ENCODE assay signal across 25 mouse cellular contexts in the genomic region with DNA sequence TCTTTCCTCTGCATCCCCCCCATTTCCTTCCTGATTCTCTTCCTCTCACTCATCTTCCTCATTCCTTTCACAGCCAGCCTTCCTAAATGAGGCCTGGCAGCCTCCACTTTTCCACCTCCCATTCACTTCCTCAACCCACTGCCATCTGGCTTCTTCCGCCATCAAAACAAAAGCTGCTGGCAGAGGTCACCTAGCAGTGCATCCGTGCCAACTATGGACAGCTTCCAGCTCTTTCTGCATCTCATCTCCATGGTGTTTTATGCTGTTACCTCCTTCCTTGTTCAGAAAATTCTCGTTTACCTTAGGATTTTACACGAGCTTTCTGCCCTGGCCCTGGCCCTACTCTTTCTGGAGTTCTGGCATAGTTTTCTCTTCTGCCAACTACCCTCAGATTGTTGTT.
DNase-seq lines count a peak whose midpoint lies in the region; ATAC-seq lines count a peak whose summit lies in the region.
"Had no signal": no experiment of that assay in that cellular context is flagged by ENCODE, and none has a peak within 500 bp of the region (broad histone marks: within the 10 kb centered on the region; RNA-seq: fewer than 3 reads in every experiment).

No protein-coding gene starts in this region.

- no peak overlapping the region for H3K4me2 ChIP-seq in forebrain, embryonic 16.5 days (ENCODE audit: low read length)
- no peak overlapping the region for H3K4me2 ChIP-seq in forebrain, embryonic 12.5 days
- H3K4me2 ChIP-seq: heart, embryonic 12.5 days; limb, embryonic 15.5 days; lung, embryonic 14.5 days; neural tube, embryonic 13.5 days had no signal

- H3K9me3 ChIP-seq in forebrain, embryonic 16.5 days (ENCODE audit: control insufficient read depth, low read length) = no peaks in the 10 kb centered on the region
- H3K9me3 ChIP-seq in forebrain, embryonic 12.5 days = no peaks in the 10 kb centered on the region
- H3K9me3 ChIP-seq: heart, embryonic 12.5 days; hindbrain, embryonic 10.5 days; limb, embryonic 15.5 days; neural tube, embryonic 13.5 days had no signal

- no peak overlapping the region for H3K27ac ChIP-seq in forebrain, embryonic 16.5 days (ENCODE audit: low read length)
- no peak overlapping the region for H3K27ac ChIP-seq in forebrain, embryonic 12.5 days
- H3K27ac ChIP-seq: hindbrain, embryonic 10.5 days; left cerebral cortex, adult 2 months; limb, embryonic 15.5 days; liver, embryonic 14.5 days; neural tube, embryonic 13.5 days had no signal

- H3K9ac ChIP-seq in forebrain, embryonic 16.5 days (replicated peaks; ENCODE audit: low read depth, low read length) = no peak overlapping the region
- H3K9ac ChIP-seq in forebrain, embryonic 12.5 days = no peak overlapping the region
- H3K9ac ChIP-seq: heart, embryonic 12.5 days; limb, embryonic 15.5 days; liver, embryonic 14.5 days; lung, embryonic 14.5 days; neural tube, embryonic 13.5 days had no signal

- peak; percentile 31; the same call in 1 of the 2 replicates for ATAC-seq in forebrain, embryonic 16.5 days
- no peak for ATAC-seq in forebrain, embryonic 12.5 days (ENCODE audit: low FRiP score)
- ATAC-seq: intestine, postnatal 0 days had no signal

- no peaks in the 10 kb centered on the region for H3K27me3 ChIP-seq in forebrain, embryonic 16.5 days (replicated peaks; ENCODE audit: control insufficient read depth, insufficient read depth, low read length)
- H3K27me3 ChIP-seq in forebrain, embryonic 12.5 days = no peaks in the 10 kb centered on the region
- H3K27me3 ChIP-seq: heart, embryonic 12.5 days; limb, embryonic 15.5 days; megakaryocyte, embryonic 14.5 days; neural tube, embryonic 13.5 days had no signal

- no peak overlapping the region for H3K4me3 ChIP-seq in forebrain, embryonic 16.5 days (replicated peaks; ENCODE audit: low read length)
- H3K4me3 ChIP-seq in forebrain, embryonic 12.5 days (replicated peaks) = no peak overlapping the region
- H3K4me3 ChIP-seq: heart, embryonic 12.5 days; hindbrain, embryonic 10.5 days; left cerebral cortex, adult 2 months; limb, embryonic 15.5 days; megakaryocyte, embryonic 14.5 days; neural tube, embryonic 13.5 days had no signal

- no peaks in the 10 kb centered on the region for H3K36me3 ChIP-seq in forebrain, embryonic 16.5 days (ENCODE audit: control insufficient read depth, insufficient read depth)
- H3K36me3 ChIP-seq in forebrain, embryonic 12.5 days (replicated peaks) = no peaks in the 10 kb centered on the region
- H3K36me3 ChIP-seq: heart, embryonic 12.5 days; hindbrain, embryonic 10.5 days; limb, embryonic 15.5 days; neural tube, embryonic 13.5 days had no signal

- no peaks in the 10 kb centered on the region for H3K4me1 ChIP-seq in forebrain, embryonic 16.5 days (replicated peaks; ENCODE audit: control insufficient read depth, insufficient read depth, low read length)
- H3K4me1 ChIP-seq in forebrain, embryonic 12.5 days = no peaks in the 10 kb centered on the region
- H3K4me1 ChIP-seq: heart, embryonic 12.5 days; hindbrain, embryonic 10.5 days; limb, embryonic 15.5 days; megakaryocyte, embryonic 14.5 days; neural tube, embryonic 13.5 days had no signal

- peak; percentile 94 for DNase-seq in brain, adult 2 months (ENCODE audit: low read depth, low spot score)
- peak; percentile 84 to 85 for DNase-seq in cerebellum, adult 18-20 months
- peak; percentile 88 to 89 for DNase-seq in cerebellum, postnatal 14 days
- no peak for DNase-seq in kidney, postnatal 36 days
- DNase-seq in neural tube, embryonic 10.5 days (ENCODE audit: extremely low spot score, low spot score) = no peak
- DNase-seq: adrenal gland, postnatal 36 days; heart, postnatal 10 days; kidney, postnatal 25 days; layer of hippocampus, adult 9-11 months; lung, embryonic 14.5 days; midbrain, embryonic 14.5 days; right cerebral cortex, adult 18-20 months; right cerebral cortex, postnatal 4 days; thymus, adult 18-20 months; thymus, postnatal 36 days had no signal

- WGBS in forebrain, embryonic 16.5 days = 42% methylated on average over 4 of the region's 4 CpGs
- WGBS in forebrain, embryonic 12.5 days = 74% methylated on average over 4 of the region's 4 CpGs

Comparison
In these comparisons a context has a peak if more than half of its experiments do, and no peak if none do; other contexts are left out.
1. DNase-seq: peak in brain, adult 2 months (single experiment), cerebellum, adult 18-20 months (2 of 2) and cerebellum, postnatal 14 days (2 of 2); none in kidney, postnatal 36 days (0 of 2) and neural tube, embryonic 10.5 days (single experiment).